6 mouse cellular contexts compared by ENCODE assay signal in genomic region chr5:20943791-20944190, GRCm38 (mm10). TPM values are rescaled to one million over a fixed set of nuclear protein-coding genes. Genes with fewer than 3 reads are reported as not detected.
DNase-seq lines count a peak whose midpoint lies in the region; ATAC-seq and TF ChIP-seq lines count a peak whose summit lies in the region.
"Not testable (repeated sequence)": the region's sequence is repeated elsewhere in the genome, so short reads cannot be mapped to it uniquely, and the experiment has no call there.

No protein-coding gene starts in this region.

- not testable (repeated sequence) for H3K9me3 ChIP-seq in MEL (replicated peaks; ENCODE audit: insufficient read depth, low read length); liver, embryonic 12.5 days (replicated peaks); liver, embryonic 15.5 days (replicated peaks)

- peaks cover 4 to 40% of the 10 kb centered on the region in 2 experiments; a peak in 3 of 4 replicates for H3K36me3 ChIP-seq in MEL (ENCODE audit: control insufficient read depth in 1 of 2, insufficient read depth in 2 of 2, low read length in 2 of 2)
- H3K36me3 ChIP-seq in liver, embryonic 12.5 days; liver, embryonic 15.5 days (replicated peaks); macrophage (ENCODE audit: inconsistent target): not testable (repeated sequence)

- H3K79me2 ChIP-seq in MEL (ENCODE audit: control insufficient read depth, insufficient read depth, low read length, poor library complexity) (peaks cover 68% of the 10 kb centered on the region), macrophage (ENCODE audit: inconsistent target) (peaks cover 99% of the 10 kb centered on the region)

- H3K4me1 ChIP-seq in MEL (ENCODE audit: control insufficient read depth in 1 of 2, insufficient read depth in 2 of 2, low read length in 2 of 2) = peaks cover 32 to 47% of the 10 kb centered on the region in 2 experiments
- H3K4me1 ChIP-seq in liver, embryonic 12.5 days = peaks cover 95% of the 10 kb centered on the region
- H3K4me1 ChIP-seq in liver, embryonic 15.5 days (replicated peaks) = peaks cover 83% of the 10 kb centered on the region

- peak; percentile 27 for DNase-seq in CD4-positive helper T cell, adult 2 months (ENCODE audit: low read depth, low spot score)
- peak; percentile 39 for DNase-seq in MEL (ENCODE audit: low read depth, low spot score)
- DNase-seq in heart, adult 11 months = peak; percentile 29

- not testable (repeated sequence) for TF ChIP-seq POLR2A in MEL (IDR thresholded peaks at IDR 0.05; ENCODE audit: control insufficient read depth in 1 of 2, insufficient read depth in 1 of 2, low read depth in 1 of 2, low read length in 2 of 2, poor library complexity in 1 of 2)

- not testable (repeated sequence) for TF ChIP-seq CTCF in MEL (IDR thresholded peaks at IDR 0.05 in 2 of 3, conservative IDR thresholded peaks at IDR 0.05 in 1 of 3; ENCODE audit: control insufficient read depth in 1 of 3, insufficient read depth in 1 of 3, low read depth in 2 of 3, low read length in 3 of 3, poor library complexity in 1 of 3, severe bottlenecking in 1 of 3)

- not testable (repeated sequence) for TF ChIP-seq RAD21 in MEL (IDR thresholded peaks at IDR 0.05; ENCODE audit: low read depth, low read length)

- not testable (repeated sequence) for TF ChIP-seq EP300 in MEL (IDR thresholded peaks at IDR 0.05; ENCODE audit: low read depth in 1 of 2, low read length in 2 of 2)

- peak overlapping the region; percentile 48 for H3K4me2 ChIP-seq in liver, embryonic 12.5 days
- H3K4me2 ChIP-seq in liver, embryonic 15.5 days = peak overlapping the region; percentile 29; the same call in 1 of the 2 replicates

- not testable (repeated sequence) for H3K9ac ChIP-seq in MEL (ENCODE audit: control insufficient read depth, low read depth, low read length, poor library complexity, severe bottlenecking); liver, embryonic 15.5 days
- H3K9ac ChIP-seq in liver, embryonic 12.5 days = peak overlapping the region; percentile 19; the same call in 1 of the 2 replicates

- not testable (repeated sequence) for H3K4me3 ChIP-seq in MEL (ENCODE audit: control insufficient read depth in 1 of 2, insufficient read depth in 1 of 2, low read depth in 2 of 2, low read length in 2 of 2); liver, embryonic 12.5 days; liver, embryonic 15.5 days (replicated peaks)
- peak overlapping the region; percentile 1; the same call in 1 of the 2 replicates for H3K4me3 ChIP-seq in macrophage (ENCODE audit: inconsistent target)

- not testable (repeated sequence) for H3K27me3 ChIP-seq in MEL (ENCODE audit: control insufficient read depth in 1 of 2, insufficient read depth in 2 of 2, low read length in 2 of 2); liver, embryonic 12.5 days (replicated peaks); liver, embryonic 15.5 days

- 37% methylated on average over 4 of the region's 4 CpGs for WGBS in liver, embryonic 12.5 days (ENCODE audit: insufficient replicate concordance)
- WGBS in liver, embryonic 15.5 days (ENCODE audit: insufficient replicate concordance) = 23% methylated on average over 4 of the region's 4 CpGs
- WGBS in macrophage (ENCODE audit: missing documents) = 29% methylated on average over 3 of the region's 4 CpGs

- H3K27ac ChIP-seq in MEL (ENCODE audit: control insufficient read depth, low read depth, low read length); liver, embryonic 15.5 days (replicated peaks): not testable (repeated sequence)
- peak overlapping the region; percentile 74; the same call in 1 of the 2 replicates for H3K27ac ChIP-seq in liver, embryonic 12.5 days
- peak overlapping the region; percentile 89 for H3K27ac ChIP-seq in macrophage

- ATAC-seq in liver, embryonic 12.5 days; liver, embryonic 15.5 days (ENCODE audit: insufficient read depth): not testable (repeated sequence)

TF ChIP-seq in MEL, 35 proteins besides CTCF, POLR2A, EP300 and RAD21:
- peak; percentile 89 for TF ChIP-seq ZNF384 (IDR thresholded peaks at IDR 0.05; ENCODE audit: low read depth, low read length)

RNA-seq across cellular contexts. Expression of gene Rsbn1l, which starts 12.4 kb away (rescaled TPM):
- total RNA-seq in MEL (2012; rRNA removed) = 5.0 and 5.7 TPM in 2 replicates
- polyA plus RNA-seq in MEL (2012; ENCODE audit: insufficient read depth in 1 of 2, insufficient read length in 2 of 2, low read depth in 1 of 2, low replicate concordance in 2 of 2, missing spikeins in 1 of 2) (10 to 100 TPM; 17.4 to 78.2 TPM), macrophage (2018) (20.9 to 24.6 TPM (median 22.9 TPM) in 3 replicates)
- 6.4 and 6.6 TPM in 2 replicates for polyA plus RNA-seq in liver, embryonic 12.5 days (2016; fragmentation: Nextera tagmentation; extraction: Ambion mirVana)
- 3.7 TPM in 2 replicates for polyA plus RNA-seq in liver, embryonic 15.5 days (2015; fragmentation: Nextera tagmentation; extraction: Ambion mirVana)
- total RNA-seq in macrophage (2018; cell fraction: chromatin; rRNA removed) = 100 to 1,000 TPM in 12 of 26 experiments, 10 to 100 TPM in 14; 33.2 to 182 (median 92.9) TPM
- 10 to 100 TPM; 18.9 to 34.4 (median 28.6) TPM for total RNA-seq in macrophage (2018; cell fraction: cytosol; rRNA removed)
- total RNA-seq in macrophage (2018; cell fraction: nucleus; rRNA removed) = 100 to 1,000 TPM in 6 of 26 experiments, 10 to 100 TPM in 20; 37.4 to 175 (median 76.9) TPM
